Mouse (Mus musculus) induced T-regulatory cell, adult 2 months (primary cell): ENCODE data around the gene Klhdc7b.

ENCODE experiments used
- DNase-seq: peaks from one replicate; pipeline ENCODE4 v3.0.0-alpha.2; 2012; ENCODE audit warnings: low read depth

The Klhdc7b gene

DNA sequence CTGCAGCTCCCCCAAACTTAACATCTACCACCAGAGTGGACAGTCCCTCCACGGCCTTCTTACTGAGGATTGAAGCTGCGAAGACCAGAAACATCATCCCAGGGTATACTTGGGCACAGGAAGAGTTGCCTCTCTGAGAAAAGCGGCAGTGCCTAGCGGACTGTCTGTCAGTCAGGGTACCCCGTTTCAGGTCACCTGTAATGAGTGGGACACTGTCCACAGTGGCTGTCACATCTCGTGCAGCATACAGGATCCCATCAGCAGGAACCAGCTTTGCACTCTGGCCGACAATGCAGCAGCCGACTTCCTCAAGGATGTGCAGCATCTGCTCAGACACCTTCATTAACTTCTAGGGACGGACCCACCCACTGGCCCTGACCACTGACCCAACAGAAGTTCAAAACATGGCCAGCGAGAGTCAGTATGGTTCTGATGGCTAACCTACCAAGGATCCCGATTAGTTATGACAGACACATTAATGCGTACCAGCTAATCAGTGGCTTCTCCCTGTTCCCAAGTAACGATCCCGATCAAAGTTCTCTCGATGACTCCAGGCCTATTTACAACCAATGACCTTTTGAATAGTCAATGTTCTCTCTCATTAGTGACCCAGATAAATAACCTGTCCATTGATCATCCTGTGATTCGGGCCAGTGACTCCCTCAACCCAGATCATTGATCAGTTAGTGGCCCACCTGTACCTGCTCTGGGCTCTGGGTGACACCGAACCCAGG, 9.7 kb upstream of the Klhdc7b start:
- no peak for DNase-seq

DNA sequence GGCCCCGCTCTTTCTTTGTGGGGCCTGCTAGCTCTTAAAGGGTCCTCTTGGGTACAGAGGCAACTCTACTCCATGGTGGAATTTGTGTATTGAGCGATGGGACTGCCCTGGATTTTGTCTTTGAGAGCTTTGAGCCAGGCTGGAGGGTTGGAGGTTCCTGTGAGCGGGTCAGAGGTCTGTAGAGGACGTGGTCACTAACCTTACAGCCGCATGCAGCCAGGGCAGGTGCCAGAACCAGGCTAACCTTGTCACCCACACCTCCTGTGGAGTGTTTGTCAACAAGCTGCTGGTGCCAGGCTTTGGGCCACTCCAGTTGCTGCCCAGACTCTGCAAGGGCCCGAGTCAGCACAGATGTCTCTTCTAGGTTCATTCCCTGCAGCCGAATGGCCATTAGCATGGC, 8.7 kb upstream of the Klhdc7b start:
- no peak for DNase-seq

DNA sequence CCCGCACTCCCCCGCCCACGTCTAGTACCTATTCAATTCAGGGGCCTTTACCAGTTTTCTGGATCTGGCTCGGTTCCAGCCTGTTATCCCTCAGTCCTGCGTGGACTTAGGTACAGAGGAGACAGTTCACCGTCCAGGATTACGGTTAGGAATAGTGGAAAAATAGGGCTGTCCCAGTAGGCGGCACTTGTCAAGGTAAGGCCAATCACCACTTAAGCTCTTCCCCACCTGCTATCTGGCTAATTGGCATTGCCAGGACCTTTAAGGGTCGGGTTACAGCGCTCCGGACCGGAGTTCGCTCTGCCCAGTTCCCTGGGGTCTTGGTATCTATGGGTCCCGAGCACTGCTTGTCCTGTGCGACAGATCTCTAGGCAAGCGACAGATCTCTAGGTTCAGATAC, 7.8 kb upstream of the Klhdc7b start, which contains the start of gene Tymp:
Gene Tymp, minus strand, starts transcription at position 83 of the 400 bp plus-strand sequence.
- no peak for DNase-seq

DNA sequence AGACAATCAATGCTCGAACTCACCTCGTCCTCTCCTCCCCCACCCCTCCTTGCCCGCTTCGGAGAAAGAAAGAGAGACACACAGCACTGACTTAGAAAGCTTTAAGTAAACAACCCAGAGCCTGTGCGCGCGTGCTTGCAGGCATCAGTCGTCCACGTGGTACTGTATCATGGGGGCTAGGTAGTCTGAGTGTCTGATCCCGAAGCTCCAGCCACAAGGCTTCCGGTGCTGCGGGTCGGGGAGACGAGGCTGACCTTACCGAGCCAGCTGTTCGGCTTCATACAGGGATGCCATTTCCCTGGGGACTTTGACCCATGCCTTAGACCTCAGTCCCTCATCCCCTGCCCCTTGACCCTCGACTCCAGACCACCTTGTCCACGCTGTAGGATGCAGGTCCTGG, 7.4 kb upstream of the Klhdc7b start:
- no peak for DNase-seq

DNA sequence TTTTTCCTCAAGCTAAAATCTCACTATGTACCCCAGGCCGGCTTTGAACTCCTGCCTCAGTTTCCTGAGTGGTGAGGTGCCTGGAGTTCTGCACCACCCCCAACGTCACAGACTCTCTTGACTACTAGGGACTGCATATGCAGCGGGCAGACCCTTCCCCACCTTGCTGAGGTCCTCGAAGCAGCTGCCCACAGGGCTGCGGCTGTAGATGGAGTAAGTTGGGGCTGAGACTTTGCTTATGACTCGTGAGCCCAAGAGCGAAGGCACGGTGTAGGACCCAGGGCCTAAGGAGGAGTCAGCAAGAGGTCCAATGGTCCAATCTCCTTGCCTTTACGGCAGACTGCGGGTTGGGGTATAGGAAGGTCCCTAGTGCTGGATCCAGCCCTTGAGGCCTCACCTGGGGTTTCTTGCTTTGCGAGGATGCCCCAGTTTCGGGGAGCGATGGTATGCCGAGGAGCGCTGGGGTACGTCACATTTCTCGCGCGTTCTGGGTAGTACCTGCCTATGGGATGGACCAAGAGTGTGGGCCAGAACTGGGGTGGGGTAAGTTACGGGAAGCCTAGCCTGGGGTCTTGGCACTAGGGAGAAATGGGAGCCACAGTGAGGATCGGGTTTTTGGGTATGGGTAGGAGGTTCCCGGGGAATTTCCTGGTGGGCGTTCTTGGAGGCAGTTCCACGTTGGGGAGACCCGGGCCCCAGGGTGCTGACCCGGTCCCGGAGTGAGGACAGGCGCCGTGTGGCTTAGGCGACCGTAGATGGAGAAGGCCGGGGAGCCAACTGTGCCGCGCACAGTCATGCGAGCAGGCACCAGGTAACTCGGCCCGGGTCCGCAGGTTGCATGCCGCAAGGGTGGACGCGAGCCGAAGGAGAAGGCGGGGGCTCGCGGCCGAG, 6.5 kb upstream of the Klhdc7b start:
- peak; percentile 17 for DNase-seq

DNA sequence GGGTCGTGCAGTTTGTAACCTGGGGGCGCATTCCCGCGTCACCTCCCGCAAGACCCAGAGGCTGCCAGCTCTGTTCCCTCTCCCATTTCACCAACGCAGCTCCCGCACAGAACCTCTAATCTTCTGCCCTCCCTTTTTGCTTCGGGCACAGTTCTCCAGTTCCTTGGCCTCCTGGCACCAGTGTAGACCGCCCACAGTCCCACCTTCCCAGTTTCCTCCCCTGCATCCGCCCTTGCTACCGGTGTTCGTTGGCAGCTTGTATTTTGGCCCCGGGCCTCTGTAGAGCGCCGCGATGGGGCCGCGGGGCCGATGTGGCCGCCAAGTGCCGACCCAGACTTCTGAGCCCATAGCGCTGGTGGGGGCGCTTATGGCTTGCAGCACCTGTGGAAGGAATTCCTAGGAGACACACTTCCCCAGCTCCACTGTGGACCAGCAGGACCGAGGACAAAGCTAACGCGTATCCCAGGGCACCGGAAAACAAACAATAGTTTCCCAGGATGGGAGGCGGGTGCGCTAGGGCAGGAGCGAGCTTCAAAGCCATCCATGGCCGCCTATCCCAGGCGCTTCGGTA, 5.8 kb upstream of the Klhdc7b start, which contains the start of gene Odf3b:
Gene Odf3b, minus strand, starts transcription at position 452 of the 571 bp plus-strand sequence.
- DNase-seq, result peak; percentile 46

DNA sequence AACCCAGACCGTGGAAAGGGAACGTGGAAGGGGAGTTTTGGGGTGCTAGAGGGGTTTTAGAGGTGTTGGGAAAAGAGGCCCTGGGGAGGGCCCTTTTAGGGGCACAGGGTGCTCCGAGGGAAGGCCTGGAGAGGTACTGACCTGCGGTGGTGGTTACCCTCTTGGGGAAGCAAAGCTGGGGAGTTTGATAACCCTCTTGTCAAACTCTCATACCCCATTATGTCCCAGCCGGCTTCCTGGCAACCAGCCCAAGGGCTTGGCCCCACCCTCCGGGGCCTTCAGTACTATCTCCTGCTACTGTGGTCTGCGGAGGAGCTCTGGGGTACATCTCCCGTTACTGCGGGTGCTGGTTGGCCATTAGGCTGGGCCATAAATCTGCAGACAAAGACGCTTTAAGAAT, 5.3 kb upstream of the Klhdc7b start:
- no peak for DNase-seq

DNA sequence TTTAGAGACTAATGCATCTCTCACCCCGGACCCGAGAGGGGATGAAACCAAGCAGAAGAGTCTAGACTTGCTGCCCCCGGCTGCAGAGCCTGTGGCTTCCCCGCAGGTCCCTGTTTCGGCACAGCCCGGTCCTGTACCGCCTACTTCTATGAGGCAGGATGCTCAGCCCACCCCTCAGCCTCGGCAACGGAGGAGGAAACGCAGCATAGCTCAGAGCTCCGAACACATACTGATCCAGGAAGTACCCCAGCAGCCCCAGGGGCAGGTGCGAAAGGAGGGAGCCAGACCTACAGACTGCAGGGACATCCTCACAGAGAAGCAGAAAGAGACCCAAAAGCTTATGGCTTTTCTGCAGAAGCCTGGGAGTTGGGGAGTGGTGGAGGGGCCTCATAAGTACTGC, 2.4 kb downstream of the Klhdc7b start:
- DNase-seq, result peak; percentile 30

DNA sequence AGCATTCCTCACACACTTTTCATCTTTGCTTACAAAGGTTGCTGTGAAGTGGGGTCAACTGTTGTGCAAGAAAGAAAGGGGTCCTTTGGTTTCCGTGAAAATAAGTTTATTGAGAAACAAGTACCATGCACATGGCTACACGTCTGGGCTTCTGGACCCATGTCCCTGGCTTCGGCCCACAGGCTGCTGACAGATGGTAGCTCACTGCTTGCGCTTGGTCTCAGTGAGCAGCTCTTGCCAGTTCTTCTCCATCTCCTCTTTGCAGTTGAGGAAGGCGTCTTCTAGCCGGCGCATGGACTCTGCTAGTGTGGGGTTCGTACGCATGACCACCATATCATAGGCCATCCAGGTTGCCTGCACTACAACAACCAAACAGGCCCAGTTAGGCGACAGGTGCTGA, 5.4 kb downstream of the Klhdc7b start:
- DNase-seq, result no peak

DNA sequence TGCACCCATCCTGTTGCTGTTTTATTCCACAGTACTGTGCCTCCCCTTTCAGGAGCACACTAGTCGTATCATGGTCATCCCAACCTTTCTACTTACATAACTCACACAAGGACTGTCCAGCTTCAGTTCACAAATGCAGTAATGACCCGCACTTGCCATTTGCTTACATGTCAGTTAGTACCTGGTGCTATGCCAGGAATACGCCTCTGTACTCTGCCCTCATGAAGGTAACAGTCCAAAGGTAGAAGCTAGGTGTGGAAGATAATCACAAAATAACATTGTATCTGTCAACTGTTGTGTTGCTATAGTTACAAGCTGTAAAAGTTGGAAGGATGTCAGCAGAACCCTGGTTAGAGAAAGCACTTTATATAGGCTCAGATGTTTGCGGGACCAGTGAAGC, 12.2 kb downstream of the Klhdc7b start:
- no peak for DNase-seq

DNA sequence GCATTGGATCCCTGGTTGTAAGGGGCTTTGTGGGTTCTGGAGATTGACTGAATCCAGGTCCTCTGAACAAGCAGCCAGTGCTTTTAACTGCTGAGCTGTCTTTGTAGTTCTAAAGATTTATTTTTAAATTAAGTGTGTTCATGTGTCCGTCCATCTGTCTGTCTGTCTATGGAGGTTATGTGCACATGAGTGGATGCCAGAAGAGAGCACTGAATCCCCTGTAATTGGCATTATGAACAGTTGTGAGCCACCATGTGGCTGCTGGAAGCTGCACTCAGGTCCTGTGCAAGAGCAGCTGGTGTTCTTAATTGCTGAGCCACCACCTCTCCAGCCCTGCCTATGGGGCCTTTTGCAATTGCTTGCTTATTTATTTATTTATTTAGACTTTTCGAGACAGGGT, 13.4 kb downstream of the Klhdc7b start:
- no peak for DNase-seq

DNA sequence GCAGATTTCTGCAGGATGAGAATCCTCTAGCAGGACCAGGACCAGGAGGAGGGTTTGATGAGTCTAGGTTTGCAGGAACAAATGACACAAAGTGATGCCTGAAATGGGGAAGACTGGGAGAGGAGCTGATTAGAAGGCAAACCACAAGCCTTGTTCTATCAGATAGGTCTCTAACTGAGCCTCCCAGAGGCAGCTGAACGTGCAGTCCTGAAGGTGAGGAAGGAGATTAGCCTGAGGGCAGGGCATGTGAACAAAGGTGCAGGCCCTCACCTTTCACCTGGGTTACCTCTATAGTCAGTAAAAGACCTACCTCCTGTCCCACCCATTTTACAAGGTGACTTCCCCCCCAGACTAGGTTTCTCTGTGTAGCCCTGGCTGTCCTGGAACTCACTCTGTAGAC, 15.0 kb downstream of the Klhdc7b start:
- no peak for DNase-seq

DNA sequence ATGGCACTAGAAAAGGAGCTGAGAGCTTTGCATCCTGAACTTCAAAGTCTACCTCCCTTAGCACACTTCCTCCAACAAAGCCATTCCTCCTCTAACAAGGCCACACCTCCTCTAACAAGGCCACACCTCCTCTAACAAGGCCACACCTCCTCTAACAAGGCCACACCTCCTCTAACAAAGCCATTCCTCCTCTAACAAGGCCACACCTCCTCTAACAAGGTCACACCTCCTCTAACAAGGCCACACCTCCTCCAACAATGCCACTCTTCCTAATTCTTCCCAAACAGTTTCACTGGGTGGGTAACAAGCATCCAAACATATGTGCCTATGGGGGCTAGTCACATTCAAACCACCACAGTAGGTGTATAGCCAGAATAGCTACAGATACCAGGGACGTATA, 17.8 kb downstream of the Klhdc7b start:
- no peak for DNase-seq

DNA sequence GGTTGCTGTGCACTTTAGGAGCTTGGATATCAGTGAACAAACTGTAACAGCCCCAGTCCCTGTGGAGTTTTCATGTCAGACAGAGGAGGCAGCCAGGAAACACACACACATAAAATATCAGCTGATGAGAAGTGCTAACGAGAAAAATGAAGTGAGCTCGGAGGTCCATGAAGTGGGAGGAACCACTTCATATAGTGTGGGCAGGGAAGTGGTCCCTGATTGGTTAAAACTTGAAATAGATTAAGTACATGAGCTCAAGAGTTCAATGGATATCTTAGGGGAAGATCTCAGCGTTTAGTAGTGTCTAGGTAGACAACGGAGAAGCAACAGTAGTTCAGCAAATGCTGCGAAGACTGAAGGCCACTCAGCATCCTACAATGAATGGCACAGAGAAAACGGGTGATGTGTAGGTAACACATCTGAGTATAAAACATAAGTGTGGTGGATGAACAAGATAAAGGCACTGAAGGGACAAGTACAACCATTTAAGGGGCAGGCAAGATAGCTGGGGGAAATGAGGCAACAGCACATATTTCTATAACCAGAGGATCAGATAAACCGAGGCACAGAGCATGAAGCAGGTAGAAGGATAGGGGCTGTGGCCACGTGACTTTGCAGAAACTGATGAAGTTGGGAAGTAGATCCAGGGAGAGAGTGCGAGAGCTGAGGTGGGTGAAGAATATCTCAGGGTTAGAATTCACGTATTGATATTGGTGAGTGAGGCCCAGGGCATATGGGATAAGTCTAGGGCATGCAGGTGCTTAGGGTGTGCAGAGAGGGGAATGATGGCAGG, 20.3 kb downstream of the Klhdc7b start:
- DNase-seq, result no peak

DNA sequence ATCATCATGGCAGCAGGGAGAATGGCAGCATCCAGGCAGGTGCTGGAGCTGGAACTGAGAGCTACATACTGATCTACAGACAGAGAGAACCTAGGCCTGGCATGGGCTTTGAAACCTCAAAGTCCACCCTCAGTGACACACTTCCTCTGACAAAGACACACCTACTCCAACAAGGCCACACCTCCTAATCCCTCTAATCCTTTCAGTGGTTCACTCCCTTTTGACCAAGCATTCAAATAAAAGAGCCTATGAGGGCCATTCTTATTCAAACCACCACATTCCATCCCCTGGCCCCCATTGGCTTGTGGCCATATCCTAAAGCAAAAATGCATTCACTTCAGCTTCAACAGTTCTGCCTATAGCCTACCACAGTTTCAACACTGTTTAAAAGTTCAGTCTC, 22.0 kb downstream of the Klhdc7b start:
- no peak for DNase-seq

DNA sequence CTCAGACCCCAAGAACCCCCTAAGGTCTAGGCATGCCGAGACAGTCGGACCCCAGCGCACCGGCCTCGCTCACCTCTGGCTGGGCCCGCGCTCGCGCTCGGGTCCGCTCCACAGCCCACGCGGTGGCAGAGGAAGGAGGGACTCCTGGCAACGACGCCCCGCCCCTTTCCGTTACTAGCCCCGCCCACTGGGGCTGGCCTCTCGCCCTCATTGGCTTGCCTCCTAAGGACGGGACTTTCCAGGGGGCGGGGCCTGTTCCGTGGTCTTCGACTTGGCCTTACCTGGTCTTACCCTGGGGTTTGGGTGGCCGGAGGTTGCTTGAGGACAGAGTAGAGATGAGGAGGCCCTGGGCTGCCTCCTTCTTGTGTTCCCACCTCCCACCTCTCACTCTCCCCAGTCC, 25.4 kb downstream of the Klhdc7b start, which contains the start of gene Syce3:
Gene Syce3, minus strand, starts transcription at position 386 of the 400 bp plus-strand sequence.
- DNase-seq, result no peak

DNA sequence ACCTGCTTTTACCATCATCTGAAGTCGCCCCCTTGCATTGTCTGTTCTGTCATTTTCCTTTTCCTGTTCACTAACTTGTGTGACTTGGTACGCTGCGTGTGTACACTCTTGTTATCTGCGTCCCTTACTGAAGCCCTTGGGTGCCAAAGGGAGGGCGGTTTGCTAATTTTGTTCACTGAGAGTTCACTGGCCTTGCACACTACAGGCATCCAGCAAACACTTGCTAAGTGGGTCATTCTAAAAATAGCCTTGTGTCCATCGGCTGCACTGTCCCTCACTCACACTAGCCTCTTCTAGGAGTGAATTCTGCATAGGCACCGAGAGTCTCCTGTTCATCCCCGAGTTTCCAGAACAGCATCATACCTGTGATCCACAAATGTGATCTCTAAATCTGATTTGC, 30.6 kb downstream of the Klhdc7b start:
- DNase-seq, result no peak

DNA sequence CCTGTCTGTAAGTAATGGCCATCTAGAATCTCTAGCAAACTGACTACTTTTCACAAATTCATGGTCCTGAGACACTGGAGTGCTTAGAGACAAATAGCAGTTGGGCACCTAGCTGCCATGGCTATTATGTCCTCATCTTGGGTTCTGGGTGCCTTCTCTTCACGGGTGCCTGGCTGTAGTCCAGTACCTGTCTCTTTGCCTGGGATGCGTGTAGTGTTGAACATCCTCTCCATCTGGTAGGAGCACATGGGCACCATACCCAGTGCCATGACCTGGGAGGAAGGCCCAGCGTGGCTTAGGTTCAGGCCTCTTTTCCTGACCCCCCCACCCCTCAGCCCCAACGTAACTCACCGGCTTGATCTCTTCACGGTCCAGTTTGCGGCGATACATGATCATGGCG, 37.2 kb downstream of the Klhdc7b start:
- no peak for DNase-seq

DNA sequence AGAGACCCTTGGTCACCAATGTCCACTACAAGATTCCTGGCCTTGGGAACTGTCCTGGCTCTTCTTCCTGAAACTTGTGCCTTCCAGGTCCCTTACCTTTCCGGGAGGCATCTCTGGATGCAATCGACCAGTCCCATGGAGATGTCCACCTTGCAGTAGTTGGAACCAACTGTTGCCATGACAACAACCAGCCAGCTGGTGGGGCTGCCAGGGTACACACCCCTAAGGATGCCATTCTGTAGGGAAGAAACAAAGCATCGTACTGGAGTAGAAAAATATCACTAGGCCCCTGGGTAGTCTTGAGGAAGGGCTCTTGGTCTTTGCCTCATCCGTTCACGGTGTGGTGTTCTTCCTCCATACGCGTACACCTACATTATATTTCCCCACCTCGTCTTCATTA, 39.9 kb downstream of the Klhdc7b start:
- DNase-seq, result no peak

DNA sequence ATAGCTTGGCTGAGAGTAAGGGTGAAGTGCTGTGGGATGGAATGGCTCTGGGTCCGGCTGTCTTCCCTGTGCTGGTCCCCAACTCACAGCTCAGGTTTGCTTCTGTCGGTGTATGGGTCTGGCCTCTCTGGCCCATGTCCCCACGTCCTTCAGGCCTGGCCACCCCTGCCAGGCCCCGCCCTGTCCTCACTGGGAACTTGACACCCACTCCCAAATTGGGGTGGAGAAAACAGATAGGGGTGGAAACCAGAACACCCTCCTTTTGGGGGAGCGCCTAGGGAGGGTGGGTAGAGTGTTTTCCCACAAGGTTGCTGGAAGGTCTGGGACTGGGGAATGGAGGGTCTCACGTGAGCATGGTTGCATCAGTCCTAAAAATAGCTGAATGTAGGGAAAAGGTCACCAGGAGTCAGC, 41.0 kb downstream of the Klhdc7b start, which contains the start of gene Cpt1b:
Gene Cpt1b, minus strand, starts transcription at position 153 of the 411 bp plus-strand sequence.
- DNase-seq, result no peak

DNA sequence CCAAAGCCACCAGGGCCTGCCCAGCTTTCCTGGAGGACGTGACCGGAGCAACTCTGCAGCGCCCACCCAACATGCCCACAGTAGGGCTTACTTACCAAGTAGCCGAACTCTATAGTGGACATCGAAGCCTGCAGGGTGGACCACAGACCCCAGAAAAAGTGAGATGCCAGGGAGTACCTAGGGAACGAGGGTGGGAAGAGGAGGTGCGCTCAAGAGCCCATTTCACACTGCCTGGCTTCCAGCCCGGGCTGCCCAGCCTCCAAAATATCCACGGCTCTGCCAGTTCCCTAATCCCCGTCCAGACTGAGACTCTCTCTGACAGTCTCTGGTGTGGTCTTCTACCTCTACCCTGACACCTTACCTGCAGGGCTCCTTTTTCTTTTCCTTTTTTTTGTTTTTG, 42.0 kb downstream of the Klhdc7b start:
- DNase-seq, result no peak
